Mouse (Mus musculus): Measurements from ENCODE around the gene Vpreb1. TPM values are rescaled to one million over a fixed set of nuclear protein-coding genes. Genes with fewer than 3 reads are reported as not detected.

Gene Vpreb1
- polyA plus RNA-seq, 1 experiment, result 0.83 TPM

- H3ac ChIP-seq (ENCODE audit: control insufficient read depth, insufficient read length), result no peak overlapping the region
- H3K4me2 ChIP-seq (ENCODE audit: low read depth), result no peak overlapping the region
- no peak overlapping the region for H3K4me3 ChIP-seq
- no peaks in the 10 kb centered on the region for H3K36me3 ChIP-seq (ENCODE audit: control insufficient read depth, insufficient read depth)
- TF ChIP-seq MYOG (IDR thresholded peaks at IDR 0.05; ENCODE audit: control insufficient read depth in 1 of 3, insufficient read depth in 1 of 3, insufficient read length in 2 of 3, low read depth in 2 of 3) (no peak), REST (IDR thresholded peaks at IDR 0.05; ENCODE audit: insufficient read depth, insufficient read length) (no peak), E2F4 (IDR thresholded peaks at IDR 0.05; ENCODE audit: insufficient read depth) (no peak), SRF (IDR thresholded peaks at IDR 0.05; ENCODE audit: control insufficient read depth, insufficient read length, low read depth) (no peak), MYOD1 (IDR thresholded peaks at IDR 0.05; ENCODE audit: control insufficient read depth in 1 of 3, insufficient read length in 2 of 3, low read depth in 2 of 3) (no peak), MAX (IDR thresholded peaks at IDR 0.05; ENCODE audit: low read depth) (no peak), CEBPB (IDR thresholded peaks at IDR 0.05; ENCODE audit: insufficient read depth, poor library complexity, severe bottlenecking) (no peak), TCF12 (IDR thresholded peaks at IDR 0.05; ENCODE audit: insufficient read depth, poor library complexity, severe bottlenecking) (no peak), POLR2A (IDR thresholded peaks at IDR 0.05; ENCODE audit: insufficient read length, low read depth) (no peak)
- no peaks in the 10 kb centered on the region for H3K27me3 ChIP-seq (ENCODE audit: control insufficient read depth, insufficient read depth, insufficient read length)
- H3K79me2 ChIP-seq (ENCODE audit: control insufficient read depth, insufficient read depth), result no peaks in the 10 kb centered on the region
These were observed 45.2 kb downstream of the Vpreb1 start for GRCm38 (mm10) chr16:16825476-16825875.

Other genes with a start within 250 kb of the Vpreb1 start
- not detected for gene Olfr19, start 194.4 kb downstream of the Vpreb1 start, polyA plus RNA-seq (2012; fragmentation: generic; extraction: Trizol)
- not detected for gene Spag6l, start 41.4 kb downstream of the Vpreb1 start, polyA plus RNA-seq (2012; fragmentation: generic; extraction: Trizol)
- not detected for gene Igll1, start 6.9 kb downstream of the Vpreb1 start, polyA plus RNA-seq (2012; fragmentation: generic; extraction: Trizol)
- gene Top3b, start 107 bp downstream of the Vpreb1 start, polyA plus RNA-seq (2012; fragmentation: generic; extraction: Trizol), result 50.6 TPM
- 17.9 TPM for gene Ppm1f, start 25.6 kb upstream of the Vpreb1 start, polyA plus RNA-seq (2012; fragmentation: generic; extraction: Trizol)
- gene Mapk1, start 112.5 kb upstream of the Vpreb1 start, polyA plus RNA-seq (2012; fragmentation: generic; extraction: Trizol), result 66.7 TPM
- 2.7 TPM for gene Ypel1, start 198.9 kb upstream of the Vpreb1 start, polyA plus RNA-seq (2012; fragmentation: generic; extraction: Trizol)
- gene Ppil2, start 240.4 kb upstream of the Vpreb1 start, polyA plus RNA-seq (2012; fragmentation: generic; extraction: Trizol), result 48.5 TPM

All from myocyte (in vitro differentiated cells).